ENCODE assay signal across 9 mouse cellular contexts in genomic region chr15:99865942-99866341, GRCm38 (mm10). TPM values are rescaled to one million over a fixed set of nuclear protein-coding genes. Genes with fewer than 3 reads are reported as not detected.
A peak's percentile ranks its signal among the peaks of the same experiment; 100 is the strongest.
DNase-seq lines count a peak whose midpoint lies in the region; ATAC-seq and TF ChIP-seq lines count a peak whose summit lies in the region.
"Had no signal": no experiment of that assay in that cellular context is flagged by ENCODE, and none has a peak within 500 bp of the region (broad histone marks: within the 10 kb centered on the region; RNA-seq: fewer than 3 reads in every experiment).

No protein-coding gene starts in this region.

- ATAC-seq in embryonic facial prominence, embryonic 13.5 days (ENCODE audit: insufficient number of reproducible peaks, insufficient read depth, low FRiP score, low TSS enrichment, low read depth): no peak
- no peak for ATAC-seq in liver, embryonic 15.5 days (ENCODE audit: insufficient read depth)
- ATAC-seq in inflammation-experienced regulatory T-cells, adult 6 months: no peak
- ATAC-seq in hindbrain, postnatal 0 days: no peak

- no peak overlapping the region for H3K9ac ChIP-seq in embryonic facial prominence, embryonic 13.5 days
- H3K9ac ChIP-seq in liver, embryonic 15.5 days: no peak overlapping the region
- no peak overlapping the region for H3K9ac ChIP-seq in hindbrain, postnatal 0 days (replicated peaks; ENCODE audit: low read length)
- H3K9ac ChIP-seq: embryonic facial prominence, embryonic 12.5 days had no signal

- H3K27me3 ChIP-seq in embryonic facial prominence, embryonic 13.5 days: no peaks in the 10 kb centered on the region
- no peaks in the 10 kb centered on the region for H3K27me3 ChIP-seq in embryonic facial prominence, embryonic 10.5 days (replicated peaks; ENCODE audit: low read depth, poor library complexity, severe bottlenecking)
- H3K27me3 ChIP-seq in liver, embryonic 15.5 days: peaks cover 22% of the 10 kb centered on the region
- H3K27me3 ChIP-seq in hindbrain, postnatal 0 days (ENCODE audit: insufficient read depth, low read length): no peaks in the 10 kb centered on the region
- H3K27me3 ChIP-seq: embryonic facial prominence, embryonic 12.5 days had no signal

- no peaks in the 10 kb centered on the region for H3K36me3 ChIP-seq in embryonic facial prominence, embryonic 13.5 days
- no peaks in the 10 kb centered on the region for H3K36me3 ChIP-seq in embryonic facial prominence, embryonic 10.5 days (replicated peaks)
- H3K36me3 ChIP-seq in liver, embryonic 15.5 days (replicated peaks): no peaks in the 10 kb centered on the region
- no peaks in the 10 kb centered on the region for H3K36me3 ChIP-seq in hindbrain, postnatal 0 days (ENCODE audit: insufficient read depth, low read length)
- H3K36me3 ChIP-seq: embryonic facial prominence, embryonic 12.5 days had no signal

- intact Hi-C loops in heart, postnatal 10 days (cut with DNase I): no loop called here
- intact Hi-C loops in left cerebral cortex, adult 2 months (cut with DNase I): no loop called here

- 0 out of 2 replicates have a peak overlapping the region, but pooled peaks have one; percentile 1 for H3K27ac ChIP-seq in embryonic facial prominence, embryonic 13.5 days
- H3K27ac ChIP-seq in embryonic facial prominence, embryonic 10.5 days (replicated peaks): no peak overlapping the region
- peak overlapping the region; percentile 53 for H3K27ac ChIP-seq in liver, embryonic 15.5 days (replicated peaks)
- H3K27ac ChIP-seq in left cerebral cortex, adult 2 months: no peak overlapping the region
- H3K27ac ChIP-seq in hindbrain, postnatal 0 days: no peak overlapping the region
- H3K27ac ChIP-seq: embryonic facial prominence, embryonic 12.5 days had no signal

- H3K9me3 ChIP-seq in embryonic facial prominence, embryonic 13.5 days: no peaks in the 10 kb centered on the region
- H3K9me3 ChIP-seq in embryonic facial prominence, embryonic 10.5 days: no peaks in the 10 kb centered on the region
- no peaks in the 10 kb centered on the region for H3K9me3 ChIP-seq in liver, embryonic 15.5 days (replicated peaks)
- H3K9me3 ChIP-seq in hindbrain, postnatal 0 days (ENCODE audit: low read length): no peaks in the 10 kb centered on the region
- H3K9me3 ChIP-seq: embryonic facial prominence, embryonic 12.5 days had no signal

- H3K4me1 ChIP-seq in embryonic facial prominence, embryonic 13.5 days: 0 out of 2 replicates have a peak, but pooled peaks cover 9% of the 10 kb centered on the region
- H3K4me1 ChIP-seq in embryonic facial prominence, embryonic 10.5 days: peaks cover 15% of the 10 kb centered on the region
- H3K4me1 ChIP-seq in liver, embryonic 15.5 days (replicated peaks): peaks cover 13% of the 10 kb centered on the region
- no peaks in the 10 kb centered on the region for H3K4me1 ChIP-seq in hindbrain, postnatal 0 days (ENCODE audit: insufficient read depth, low read length)
- H3K4me1 ChIP-seq: embryonic facial prominence, embryonic 12.5 days had no signal

- no peak overlapping the region for H3K4me3 ChIP-seq in embryonic facial prominence, embryonic 13.5 days
- H3K4me3 ChIP-seq in embryonic facial prominence, embryonic 10.5 days: no peak overlapping the region
- no peak overlapping the region for H3K4me3 ChIP-seq in liver, embryonic 15.5 days (replicated peaks)
- H3K4me3 ChIP-seq in left cerebral cortex, adult 2 months: no peak overlapping the region
- no peak overlapping the region for H3K4me3 ChIP-seq in hindbrain, postnatal 0 days (ENCODE audit: low read length)
- H3K4me3 ChIP-seq: embryonic facial prominence, embryonic 12.5 days had no signal

- TF ChIP-seq CTCF in left cerebral cortex, adult 2 months (IDR thresholded peaks at IDR 0.05): no peak
- TF ChIP-seq CTCF in hindbrain, postnatal 0 days (IDR thresholded peaks at IDR 0.05; ENCODE audit: low read depth): no peak

- no peak for DNase-seq in embryonic facial prominence, embryonic 10.5 days (ENCODE audit: low spot score)
- peak; percentile 71 for DNase-seq in adipocyte (ENCODE audit: low spot score)
- peak; percentile 63 to 70 for DNase-seq in heart, postnatal 10 days
- no peak for DNase-seq in left cerebral cortex, adult 2 months (ENCODE audit: extremely low spot score in 1 of 2, low spot score in 2 of 2)
- no peak for DNase-seq in hindbrain, postnatal 0 days (ENCODE audit: low spot score)

- WGBS in embryonic facial prominence, embryonic 13.5 days: 40% methylated on average over 5 of the region's 5 CpGs
- 59% methylated on average over 5 of the region's 5 CpGs for WGBS in embryonic facial prominence, embryonic 10.5 days
- 21% methylated on average over 5 of the region's 5 CpGs for WGBS in liver, embryonic 15.5 days (ENCODE audit: insufficient replicate concordance)
- WGBS in hindbrain, postnatal 0 days: 55% methylated on average over 5 of the region's 5 CpGs

- no peak overlapping the region for H3K4me2 ChIP-seq in embryonic facial prominence, embryonic 13.5 days
- H3K4me2 ChIP-seq in liver, embryonic 15.5 days: no peak overlapping the region
- H3K4me2 ChIP-seq in hindbrain, postnatal 0 days (ENCODE audit: low read depth, low read length): no peak overlapping the region
- H3K4me2 ChIP-seq: embryonic facial prominence, embryonic 12.5 days had no signal

RNA-seq across cellular contexts. Expression of gene Lima1, which starts 9.3 kb away (rescaled TPM):
- 98.4 and 105 TPM in 2 replicates for polyA plus RNA-seq in embryonic facial prominence, embryonic 13.5 days (2015; fragmentation: Nextera tagmentation; extraction: Ambion mirVana)
- 62.3 and 65.4 TPM in 2 replicates for polyA plus RNA-seq in embryonic facial prominence, embryonic 10.5 days (2016; fragmentation: Nextera tagmentation; extraction: Ambion mirVana)
- total RNA-seq in heart, postnatal 10 days (2021): 10 to 100 TPM; 27.9 to 32.8 TPM
- polyA plus RNA-seq in liver, embryonic 15.5 days (2015; fragmentation: Nextera tagmentation; extraction: Ambion mirVana): 10.0 and 10.3 TPM in 2 replicates
- polyA plus RNA-seq in inflammation-experienced regulatory T-cells, adult 6 months (2017; shearing (Covaris generic)): 1 to 10 TPM; 2.2 to 2.9 (median 2.3) TPM
- 10 to 100 TPM in 1 of 2 experiments, 1 to 10 TPM in 1; 9.9 to 11.0 TPM for total RNA-seq in left cerebral cortex, adult 2 months (2021)
- 5.8 and 6.9 TPM in 2 replicates for total RNA-seq in hindbrain, postnatal 0 days (2014; rRNA removed)
- polyA plus RNA-seq in hindbrain, postnatal 0 days (2015; fragmentation: Nextera tagmentation; extraction: Ambion mirVana): 8.0 and 10.4 TPM in 2 replicates

Comparison
In these comparisons a context has a peak if more than half of its experiments do, and no peak if none do; other contexts are left out.
1. H3K27ac ChIP-seq: peak in embryonic facial prominence, embryonic 13.5 days (single experiment) and liver, embryonic 15.5 days (single experiment); none in embryonic facial prominence, embryonic 10.5 days (single experiment), left cerebral cortex, adult 2 months (single experiment) and hindbrain, postnatal 0 days (single experiment).
2. DNase-seq: peak in adipocyte (single experiment) and heart, postnatal 10 days (2 of 2); none in embryonic facial prominence, embryonic 10.5 days (single experiment), left cerebral cortex, adult 2 months (0 of 2) and hindbrain, postnatal 0 days (single experiment).